Mouse (Mus musculus) heart, adult 2 months (tissue): ENCODE measurements at regions not wholly inside any gene's neighbourhood (a gene's known extent, or its start where the extent isn't known, plus 50 kb on each side); places are given as distances from the start of the nearest gene placed in this dataset.

Experiments
- DNase-seq, 2 experiments: peaks; one replicate each; pipeline ENCODE4 v3.0.0; 2021
- H3K27ac ChIP-seq: fragments of 200-600 bp; 2 replicates; pipeline ENCODE4 v1.8.1; 2022
- H3K27me3 ChIP-seq: fragments of 200-500 bp; 2 replicates; pipeline ENCODE4 v1.6.1; 2012; ENCODE audit warnings: mild to moderate bottlenecking, low read length, inconsistent platforms, mixed read lengths; ENCODE audit not compliant: control insufficient read depth, insufficient read depth
- H3K36me3 ChIP-seq: fragments of 200-500 bp; 2 replicates; pipeline ENCODE4 v1.6.1; 2012; ENCODE audit warnings: low read length, inconsistent platforms; ENCODE audit not compliant: control insufficient read depth, insufficient read depth
- H3K4me1 ChIP-seq: fragments of 200-500 bp; 2 replicates; pipeline ENCODE4 v1.6.1; 2011; ENCODE audit warnings: low read length; ENCODE audit not compliant: control insufficient read depth, insufficient read depth
- H3K4me3 ChIP-seq: fragments of 200-600 bp; 2 replicates; pipeline ENCODE4 v1.8.1; 2022
- H3K79me2 ChIP-seq: fragments of 200-500 bp; replicated peaks from 2 replicates; pipeline ENCODE4 v1.6.1; 2012; ENCODE audit warnings: mild to moderate bottlenecking, inconsistent platforms, low read length, moderate library complexity, mixed read lengths; ENCODE audit not compliant: control insufficient read depth, insufficient read depth
- H3K9ac ChIP-seq: fragments of 200-500 bp; 2 replicates; pipeline ENCODE4 v1.6.1; 2012; ENCODE audit warnings: low read depth, mild to moderate bottlenecking, control low read depth, inconsistent platforms, low read length, mixed read lengths
- CTCF ChIP-seq: fragments of 200-600 bp; IDR thresholded peaks from 2 replicates; pipeline ENCODE4 v1.8.1; 2022; ENCODE audit warnings: antibody characterized with exemption, mild to moderate bottlenecking, moderate library complexity
- EP300 ChIP-seq: fragments of 200-500 bp; IDR thresholded peaks from 2 replicates; pipeline ENCODE4 v1.6.1; 2011; ENCODE audit warnings: low read depth, low read length, control low read depth; ENCODE audit not compliant: insufficient read depth
- POLR2A ChIP-seq: fragments of 200-500 bp; IDR thresholded peaks from 2 replicates; pipeline ENCODE4 v1.6.1; 2011; ENCODE audit warnings: mild to moderate bottlenecking, low read depth, low read length, control low read depth; ENCODE audit not compliant: insufficient read depth
- WGBS: fragments of 180-500 bp; shearing (Covaris S2); methylation state at CpG from one replicate; pipeline ENCODE4 v1.1.7; 2018; 5-methylcytosine and 5-hydroxymethylcytosine counted together
- intact Hi-C: fragments of 180-260 bp; cut with DNase I; formaldehyde crosslinking; loops from one replicate; pipeline ENCODE4 v1.15.1; 2025

GRCm38 (mm10) chr14:24606444-24607173, 119.7 kb downstream of the Rps24 start:
- Histone ChIP-seq H3K27ac (peak overlapping the region; percentile 55), H3K27me3 (no peaks in the 10 kb centered on the region), H3K36me3 (no peaks in the 10 kb centered on the region), H3K79me2 (no peaks in the 10 kb centered on the region), H3K4me1 (peaks cover 2% of the 10 kb centered on the region; the same call in 1 of the 2 replicates), H3K9ac (no peak overlapping the region), H3K4me3 (no peak overlapping the region)
- 46% methylated on average over 14 of the region's 14 CpGs for WGBS
- TF ChIP-seq CTCF = no peak
- no peak for TF ChIP-seq EP300
- no peak for TF ChIP-seq POLR2A
- peak; percentile 27 to 31 for DNase-seq
- intact Hi-C loops = loop anchor here (2.0 kb wide), 1 partner anchor 32 kb away; no protein-coding TSS in a partner anchor

DNA sequence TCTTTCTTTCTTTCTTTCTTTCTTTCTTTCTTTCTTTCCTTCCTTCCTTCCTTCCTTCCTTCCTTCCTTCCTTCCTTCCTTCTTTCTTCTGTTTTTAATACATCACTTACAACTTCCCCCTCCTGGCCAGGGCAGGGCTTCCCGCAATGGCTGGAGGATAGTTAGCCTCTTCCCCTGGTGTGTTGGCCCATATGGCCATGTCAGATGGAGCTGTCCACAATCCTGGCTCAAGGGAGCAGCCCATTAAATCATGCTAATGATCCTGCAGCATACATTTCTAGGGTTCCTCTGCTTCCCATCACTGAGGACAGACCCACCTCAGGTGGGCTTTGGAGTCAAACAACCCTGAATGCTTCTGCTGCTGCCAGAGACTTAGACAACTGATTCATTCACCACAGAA, 121.4 kb downstream of the Rps24 start:
- DNase-seq = no peak
- H3K79me2 ChIP-seq = no peaks in the 10 kb centered on the region

DNA sequence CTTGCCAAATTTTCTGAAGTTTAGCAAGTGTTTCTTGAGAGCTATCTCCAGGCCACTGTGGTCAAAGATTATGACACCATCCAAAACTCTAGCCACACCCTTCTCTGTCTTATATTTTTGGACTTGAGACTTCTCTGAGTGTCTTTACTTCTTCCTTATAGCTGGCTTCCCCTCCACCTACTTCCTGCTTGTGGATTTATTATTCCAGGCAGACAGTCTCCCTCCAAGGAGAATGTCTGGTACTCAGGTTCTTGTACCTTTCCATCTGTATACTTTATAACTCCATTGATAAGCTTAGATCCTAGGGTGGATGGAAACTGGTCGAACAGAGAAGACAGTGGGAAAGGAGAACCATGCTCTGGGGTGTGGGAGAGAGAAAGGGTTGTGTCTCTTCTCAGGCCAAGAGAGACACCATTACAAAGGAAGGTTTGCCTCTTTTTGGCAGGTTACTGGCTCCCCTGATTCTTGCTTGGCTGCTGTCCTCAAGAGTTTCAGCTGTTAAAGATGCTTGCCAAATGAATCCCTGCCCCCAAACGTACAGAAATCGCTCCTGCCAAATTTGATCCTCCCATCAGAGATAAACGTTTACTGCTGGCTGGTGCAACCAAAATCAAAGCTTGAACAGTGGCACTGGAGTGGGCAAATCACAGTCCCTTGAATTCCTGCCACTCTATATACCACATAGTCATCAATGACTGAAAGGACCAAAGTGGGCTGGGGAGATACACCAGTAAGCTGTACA, 125.5 kb downstream of the Rps24 start:
- Histone ChIP-seq H3K27ac (no peak overlapping the region), H3K9ac (no peak overlapping the region), H3K27me3 (no peaks in the 10 kb centered on the region), H3K36me3 (no peaks in the 10 kb centered on the region), H3K4me3 (no peak overlapping the region), H3K79me2 (no peaks in the 10 kb centered on the region), H3K4me1 (no peaks in the 10 kb centered on the region)
- intact Hi-C loops = no loop called here
- no peak for DNase-seq
- 40% methylated on average over 4 of the region's 4 CpGs for WGBS
- TF ChIP-seq CTCF (no peak), EP300 (no peak), POLR2A (no peak)

More for the DNA sequence above, 121.4 kb downstream of the Rps24 start:
- Histone ChIP-seq H3K36me3 (no peaks in the 10 kb centered on the region), H3K27ac (no peak overlapping the region), H3K27me3 (no peaks in the 10 kb centered on the region), H3K9ac (no peak overlapping the region), H3K4me1 (peaks cover 2% of the 10 kb centered on the region; the same call in 1 of the 2 replicates), H3K4me3 (no peak overlapping the region)
- TF ChIP-seq CTCF (no peak), EP300 (no peak), POLR2A (no peak)
- 86% methylated on average over 1 of the region's 1 CpGs for WGBS
- intact Hi-C loops = no loop called here

GRCm38 (mm10) chr14:24615776-24616175, 128.9 kb downstream of the Rps24 start:
- 85% methylated on average over 3 of the region's 3 CpGs for WGBS
- H3K9ac ChIP-seq = no peak overlapping the region
- no peaks in the 10 kb centered on the region for H3K79me2 ChIP-seq
- no peak overlapping the region for H3K27ac ChIP-seq
- no peaks in the 10 kb centered on the region for H3K4me1 ChIP-seq
- no peaks in the 10 kb centered on the region for H3K27me3 ChIP-seq
- no peak overlapping the region for H3K4me3 ChIP-seq
- no peaks in the 10 kb centered on the region for H3K36me3 ChIP-seq
- intact Hi-C loops = no loop called here
- DNase-seq = no peak
- TF ChIP-seq EP300 = no peak
- no peak for TF ChIP-seq POLR2A
- TF ChIP-seq CTCF = no peak

DNA sequence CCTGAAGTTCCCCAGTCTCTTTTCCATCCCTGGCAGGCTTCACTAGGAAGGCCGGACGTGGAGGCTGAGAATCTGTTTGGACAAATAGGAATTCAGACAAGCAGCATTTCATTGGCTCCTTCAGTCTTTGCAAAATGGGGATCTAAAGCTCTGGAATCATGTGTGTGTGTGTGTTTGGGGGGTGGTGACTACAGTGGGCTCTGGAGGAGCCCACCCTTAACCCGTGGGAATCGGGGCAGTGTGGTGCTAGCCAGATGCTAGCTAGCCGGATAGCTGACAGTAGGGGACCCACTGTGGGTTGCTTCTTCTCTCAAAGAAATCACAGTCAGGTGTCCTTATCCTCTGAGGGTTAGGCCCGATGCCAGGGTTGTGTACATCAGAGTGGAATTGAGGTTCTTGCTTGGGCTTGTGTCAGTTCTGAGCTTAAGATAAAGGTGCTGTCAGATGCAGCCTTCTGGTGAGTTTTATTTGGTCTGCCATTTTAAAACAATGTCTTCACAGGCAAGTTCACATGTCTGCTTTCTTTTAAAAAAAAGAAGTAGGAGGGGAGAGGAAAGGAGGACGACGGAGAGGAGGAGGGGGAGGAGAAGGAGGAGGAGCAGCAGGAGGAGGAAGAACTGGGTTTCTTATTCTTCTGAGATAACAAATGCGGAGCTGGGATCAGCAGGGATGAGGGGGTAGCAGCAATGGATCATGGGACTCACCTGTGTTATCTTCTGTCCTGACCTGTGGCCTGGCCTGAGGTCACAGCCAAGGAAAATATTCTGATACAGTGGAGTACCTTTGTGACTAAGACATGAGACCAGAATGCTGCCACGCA, 129.6 kb downstream of the Rps24 start:
- H3K4me3 ChIP-seq = no peak overlapping the region
- no peak for DNase-seq
- no peak overlapping the region for H3K27ac ChIP-seq
- TF ChIP-seq CTCF (no peak), POLR2A (no peak), EP300 (no peak)
- no peaks in the 10 kb centered on the region for H3K79me2 ChIP-seq
- intact Hi-C loops = no loop called here
- no peaks in the 10 kb centered on the region for H3K36me3 ChIP-seq
- 68% methylated on average over 10 of the region's 10 CpGs for WGBS
- no peak overlapping the region for H3K9ac ChIP-seq
- H3K27me3 ChIP-seq = no peaks in the 10 kb centered on the region
- H3K4me1 ChIP-seq = no peaks in the 10 kb centered on the region
